Mouse (Mus musculus): ENCODE results near the gene Caprin2. TPM values are rescaled to one million over a fixed set of nuclear protein-coding genes. Genes with fewer than 3 reads are reported as not detected.
"Not testable (repeated sequence)": the region's sequence is repeated elsewhere in the genome, so short reads cannot be mapped to it uniquely, and the experiment has no call there.

The Caprin2 gene
- 1 to 10 TPM; 6.3 to 7.5 TPM for total RNA-seq (2021)

DNA sequence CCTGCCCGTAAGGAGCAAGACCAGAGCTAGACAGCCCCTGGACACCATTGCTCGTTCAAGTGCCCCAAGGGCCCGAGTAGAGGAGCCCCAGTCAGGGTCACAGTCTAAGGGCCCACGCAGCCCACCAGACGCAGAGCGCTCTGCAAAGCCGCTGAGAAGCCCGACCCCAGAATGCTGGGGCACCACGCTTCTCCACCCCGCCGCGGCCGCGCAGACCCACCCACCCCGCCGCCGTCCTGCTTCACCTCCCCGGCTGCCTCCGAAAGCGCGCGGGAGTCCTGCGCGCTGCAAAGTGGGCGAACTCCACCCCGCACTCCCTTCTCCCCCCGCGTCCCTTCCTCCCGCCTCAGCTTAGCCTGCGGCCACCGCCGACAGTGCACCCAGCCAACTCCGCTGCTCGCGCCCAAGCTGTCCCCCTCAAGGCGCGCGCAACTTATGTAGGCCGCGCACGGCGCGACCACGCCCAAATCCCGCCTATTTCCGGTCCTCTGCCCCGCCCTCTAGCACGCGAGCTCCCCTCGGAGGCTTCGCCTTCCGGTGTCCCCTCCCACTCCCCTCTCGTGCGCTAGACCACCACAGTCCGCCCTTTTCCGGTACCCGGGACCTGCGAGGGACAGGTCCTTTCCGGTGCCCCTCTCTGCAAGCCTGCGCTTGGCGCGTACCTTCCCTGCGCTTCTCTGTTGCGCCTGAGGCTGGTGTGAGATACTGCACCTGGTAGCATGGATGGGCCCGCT lies at the start of gene Caprin2:
TSS of gene Caprin2 (minus strand) at position 465 of the 734 bp plus-strand sequence.
- intact Hi-C loops (cut with DNase I) = loop anchor here (1.0 to 5.0 kb wide), 2 partner anchors 65 to 684 kb away; partner anchors contain the start of genes Ergic2 and Ipo8
- peak; percentile 90 to 92 for DNase-seq (ENCODE audit: low spot score in 2 of 2)

DNA sequence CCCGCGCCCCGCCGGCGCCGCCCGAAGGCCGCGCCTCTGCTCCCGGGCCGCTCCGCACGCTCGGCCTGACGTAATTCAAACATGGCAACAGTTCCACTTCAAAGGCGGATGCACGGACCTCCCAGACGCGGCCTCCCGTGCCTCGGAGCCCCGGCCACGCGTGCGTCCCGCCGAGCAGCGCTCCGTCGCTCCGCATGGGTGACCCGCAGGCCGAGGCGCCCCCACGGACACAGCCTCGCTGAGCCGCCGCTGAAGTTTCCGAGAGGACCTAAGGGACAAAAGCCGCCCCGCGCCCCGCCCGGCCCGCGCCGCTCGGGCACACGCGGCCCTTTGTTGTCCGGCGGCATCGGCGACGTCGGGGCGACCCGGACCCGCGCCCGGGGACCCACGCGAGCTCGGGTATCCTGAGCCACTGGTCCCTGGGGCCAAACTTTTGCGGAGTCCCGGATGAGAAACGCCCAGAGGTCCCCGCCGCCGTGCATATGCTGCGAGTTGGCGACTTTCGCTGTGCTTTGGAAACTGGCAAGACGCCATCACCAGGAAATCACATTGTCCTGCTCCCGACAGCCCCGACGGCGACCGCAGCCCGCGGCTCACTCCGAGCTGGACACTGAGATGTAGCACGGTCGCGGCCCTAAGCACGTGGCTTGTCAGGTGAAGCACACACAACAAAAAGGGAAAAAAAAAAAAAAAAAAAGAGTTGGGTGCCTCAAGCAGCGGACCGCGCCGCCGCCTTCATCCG lies 48.9 kb upstream of the Caprin2 start:
- intact Hi-C loops (cut with DNase I) = loop anchor here (5.0 kb wide), 2 partner anchors 157 to 177 kb away; partner anchors contain the start of gene Dennd5b

DNA sequence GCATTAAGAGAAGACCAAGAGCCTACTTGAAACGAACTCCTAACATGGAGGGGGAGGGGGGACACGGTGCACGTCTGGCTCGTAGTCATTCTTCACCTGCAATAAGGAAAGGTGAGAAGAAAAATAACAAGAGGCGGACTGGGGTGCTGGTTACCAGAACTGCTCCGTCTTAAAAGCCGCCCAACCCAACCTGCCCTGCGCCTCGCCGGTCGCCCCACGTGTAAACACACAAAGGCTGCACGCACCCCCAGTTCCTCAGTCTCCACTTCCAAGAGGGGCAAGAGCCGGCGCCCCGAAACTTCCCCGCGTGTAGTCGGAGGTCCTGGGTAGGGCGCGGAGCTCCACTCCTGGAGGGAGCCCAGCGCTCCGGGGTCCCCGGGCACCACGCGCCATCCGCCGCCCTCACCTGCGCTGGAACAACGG lies 48.3 kb upstream of the Caprin2 start:
- no peak for DNase-seq (ENCODE audit: low spot score in 2 of 2)
- intact Hi-C loops (cut with DNase I) = loop anchor here (5.0 kb wide), 1 partner anchor 178 kb away; no protein-coding TSS in a partner anchor

More for the DNA sequence above, 48.9 kb upstream of the Caprin2 start:
- peak; percentile 5 to 10 for DNase-seq (ENCODE audit: low spot score in 2 of 2)

DNA sequence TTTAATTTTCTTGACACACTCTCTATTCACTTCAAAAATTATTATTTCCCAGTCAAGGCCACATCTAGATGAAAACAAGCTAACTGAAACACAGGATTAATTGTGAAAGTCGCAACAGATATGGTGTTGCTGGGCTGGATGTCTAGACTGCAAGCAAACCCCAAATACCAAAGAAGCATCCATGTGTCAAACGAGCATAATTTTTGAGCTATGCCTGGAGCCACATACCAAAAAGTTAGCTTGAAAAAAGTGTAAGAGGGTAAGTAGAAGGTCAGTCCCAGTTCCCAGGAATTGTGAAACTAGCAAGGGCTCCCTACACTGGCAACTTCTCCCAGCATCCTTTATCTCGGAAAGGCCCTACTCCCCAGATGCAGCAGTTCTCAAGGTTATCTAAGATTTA lies 47.7 kb upstream of the Caprin2 start:
- no peak for DNase-seq (ENCODE audit: low spot score in 2 of 2)
- intact Hi-C loops (cut with DNase I) = loop anchor here (5.0 kb wide), 1 partner anchor 179 kb away; no protein-coding TSS in a partner anchor

DNA sequence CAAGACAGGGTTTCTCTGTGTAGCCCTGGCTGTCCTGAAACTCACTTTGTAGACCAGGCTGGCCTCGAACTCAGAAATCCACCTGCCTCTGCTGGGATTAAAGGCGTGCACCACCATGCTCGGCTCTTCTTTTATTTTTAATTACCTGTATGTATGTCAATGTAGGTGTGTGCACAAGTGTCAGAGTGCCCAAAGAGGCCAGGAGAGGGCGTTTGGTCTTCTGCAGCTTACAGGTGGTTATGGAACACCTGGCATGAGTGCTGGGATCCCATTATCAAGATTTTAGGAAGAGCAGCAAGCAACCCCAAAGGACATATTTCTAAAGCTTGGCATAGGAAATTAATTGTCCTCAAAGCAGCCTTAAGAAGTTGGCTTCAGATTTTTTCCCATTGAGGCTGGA lies 46.4 kb upstream of the Caprin2 start:
- no peak for DNase-seq (ENCODE audit: low spot score in 2 of 2)
- intact Hi-C loops (cut with DNase I) = loop anchor here (5.0 kb wide), 1 partner anchor 180 kb away; no protein-coding TSS in a partner anchor

DNA sequence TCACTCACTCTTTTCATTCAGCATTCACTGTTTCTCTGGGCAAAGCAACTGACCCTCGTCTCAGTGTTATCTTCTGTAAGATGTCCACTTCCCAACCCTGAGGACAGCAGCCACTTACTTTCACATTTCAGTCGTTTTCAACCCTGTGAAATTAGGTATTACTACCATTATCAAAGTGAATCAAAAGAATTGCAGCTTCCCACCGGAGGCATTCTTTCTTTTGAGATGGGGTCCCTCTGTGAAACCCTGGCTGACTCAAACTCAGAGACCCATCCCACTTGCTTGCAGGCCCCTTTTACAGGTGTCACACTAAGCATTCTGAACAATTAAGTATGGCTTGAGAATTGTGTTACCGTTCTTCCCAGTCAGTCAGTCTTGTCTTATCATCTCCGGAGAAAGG lies 45.8 kb upstream of the Caprin2 start:
- intact Hi-C loops (cut with DNase I) = loop anchor here (5.0 kb wide), 1 partner anchor 180 kb away; no protein-coding TSS in a partner anchor
- no peak for DNase-seq (ENCODE audit: low spot score in 2 of 2)

DNA sequence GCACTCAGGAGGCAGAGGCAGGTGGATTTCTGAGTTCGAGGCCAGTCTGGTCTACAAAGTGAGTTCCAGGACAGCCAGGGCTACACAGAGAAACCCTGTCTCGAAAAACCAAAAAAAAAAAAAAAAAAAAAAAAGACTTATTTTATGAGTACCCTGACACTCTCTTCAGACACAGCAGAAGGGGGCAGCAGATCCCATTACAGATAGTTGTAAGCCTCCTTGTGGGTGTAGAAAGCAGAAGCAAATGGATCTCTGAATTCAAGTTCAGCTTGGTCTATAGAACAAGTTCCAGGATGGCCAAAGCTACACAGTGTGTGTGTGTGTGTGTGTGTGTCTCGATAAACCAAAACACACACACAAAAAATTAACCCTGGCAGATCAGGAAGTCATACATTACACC lies 44.3 kb upstream of the Caprin2 start:
- peak in 1 of 2 experiments; percentile 5 for DNase-seq (ENCODE audit: low spot score in 2 of 2)
- intact Hi-C loops (cut with DNase I) = loop anchor here (5.0 kb wide), 1 partner anchor 182 kb away; no protein-coding TSS in a partner anchor

DNA sequence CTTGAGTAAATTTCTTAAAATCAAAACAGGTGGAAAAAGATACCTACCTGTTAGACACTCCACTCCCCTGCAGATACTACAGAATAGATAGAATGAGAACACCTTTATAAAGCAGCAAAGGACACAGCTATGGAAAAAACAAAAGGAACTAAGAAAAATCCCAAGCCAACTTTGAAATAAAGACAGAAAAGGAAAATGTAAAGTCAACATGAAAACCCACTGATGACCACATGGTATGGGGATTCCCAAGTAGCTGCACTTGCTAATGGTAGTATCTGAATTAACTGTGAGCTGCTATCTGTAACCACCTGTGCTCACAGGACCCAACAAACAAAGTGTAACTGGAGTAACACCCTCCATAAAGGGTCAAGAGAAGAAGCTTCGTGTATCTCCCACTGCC lies 41.7 kb upstream of the Caprin2 start:
- intact Hi-C loops (cut with DNase I) = no loop called here
- no peak for DNase-seq (ENCODE audit: low spot score in 2 of 2)

DNA sequence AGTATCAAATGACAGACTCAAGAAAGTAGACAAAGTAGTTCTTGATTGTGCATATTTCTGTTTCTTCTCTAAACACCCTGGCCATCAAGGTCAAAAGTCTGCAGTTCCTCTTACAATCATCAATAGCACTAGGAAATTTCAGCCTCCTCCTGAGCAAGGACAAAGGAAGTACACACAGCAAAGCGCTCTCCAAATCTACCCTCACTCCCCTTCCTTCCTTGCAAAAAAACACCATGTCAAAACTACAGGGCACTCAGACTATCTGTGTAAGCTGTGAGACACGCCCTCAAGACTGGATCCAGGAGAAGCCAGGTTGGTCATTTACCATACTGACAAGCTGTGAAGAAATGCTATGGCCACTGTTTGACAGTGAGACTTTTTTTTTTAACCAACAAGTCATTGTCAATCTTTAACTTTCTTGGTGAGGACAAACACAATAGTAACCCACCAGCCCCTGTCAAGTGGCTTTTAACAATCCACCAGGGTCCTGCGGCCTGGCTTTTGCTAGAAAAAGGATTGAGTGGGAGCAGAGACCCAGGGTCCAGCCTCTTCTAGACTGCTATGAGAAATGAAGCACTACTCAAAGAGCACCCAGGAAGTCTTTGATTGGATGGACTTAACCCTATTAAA lies 39.0 kb upstream of the Caprin2 start:
- intact Hi-C loops (cut with DNase I) = no loop called here
- DNase-seq (ENCODE audit: low spot score in 2 of 2) = no peak

DNA sequence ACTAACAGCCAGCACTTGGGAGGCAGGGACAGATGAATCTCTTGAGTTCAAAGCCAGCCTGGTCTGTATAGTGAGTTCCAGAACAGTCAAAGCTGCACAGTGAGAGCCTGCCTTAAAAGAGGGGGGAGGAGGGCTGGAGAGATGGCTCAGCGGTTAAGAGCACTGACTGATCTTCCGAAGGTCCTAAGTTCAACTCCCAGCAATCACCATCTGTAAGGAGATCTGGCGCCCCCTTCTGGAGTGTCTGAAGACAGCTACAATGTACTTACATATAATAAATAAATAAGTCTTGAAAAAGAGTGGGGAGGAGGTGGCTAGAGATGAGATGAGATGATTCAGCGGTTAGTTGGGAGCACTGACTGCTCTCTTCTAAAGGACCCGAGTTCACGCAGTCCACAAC lies 35.2 kb upstream of the Caprin2 start:
- no peak for DNase-seq (ENCODE audit: low spot score in 2 of 2)
- intact Hi-C loops (cut with DNase I) = no loop called here

DNA sequence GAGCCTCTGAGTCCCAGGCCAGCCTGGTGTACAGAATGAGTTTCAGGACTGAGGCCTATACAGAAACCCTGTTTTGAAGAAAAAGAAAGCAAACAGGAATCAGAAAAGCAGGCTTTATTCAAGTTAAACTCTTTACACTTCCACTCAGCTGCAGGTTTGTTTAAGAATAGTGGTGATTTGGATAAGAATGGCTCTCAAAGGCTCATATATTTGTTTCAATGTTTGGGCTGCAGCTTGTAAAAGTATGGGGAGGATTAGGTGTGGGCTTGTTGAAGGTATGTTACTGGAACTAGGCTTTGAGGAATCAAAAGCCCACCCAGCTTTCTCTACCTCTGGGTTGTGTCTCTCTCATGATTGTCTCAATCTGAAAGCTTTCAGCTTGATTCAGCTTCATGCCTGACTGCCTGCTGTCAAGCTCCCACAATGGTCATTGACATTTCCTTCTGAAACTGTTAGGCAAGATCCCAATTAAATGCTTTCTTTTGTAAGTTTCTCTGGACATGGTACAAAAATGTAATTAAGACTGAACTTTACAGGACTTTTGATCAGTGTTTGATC lies 22.9 kb upstream of the Caprin2 start:
- intact Hi-C loops (cut with DNase I) = no loop called here
- DNase-seq (ENCODE audit: low spot score in 2 of 2) = no peak

DNA sequence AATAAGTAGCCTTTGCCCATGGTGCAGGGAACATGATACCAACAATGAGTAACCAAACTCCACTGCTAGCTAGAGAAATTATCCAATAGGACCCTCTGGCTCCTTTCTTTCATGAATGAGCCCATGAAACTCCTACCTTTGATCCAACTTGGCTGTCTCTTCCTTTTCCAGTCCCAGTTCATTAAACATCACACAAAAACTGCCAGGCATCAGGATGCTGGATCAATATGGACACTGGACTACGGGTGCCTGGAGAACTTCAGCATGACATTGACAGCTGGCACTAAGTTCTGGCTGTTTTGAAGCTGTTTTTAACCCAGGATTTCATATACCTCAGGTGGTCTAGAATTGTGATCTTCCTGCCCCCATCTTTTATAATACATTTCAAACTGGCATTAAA lies 21.6 kb upstream of the Caprin2 start:
- DNase-seq (ENCODE audit: low spot score in 2 of 2) = no peak
- intact Hi-C loops (cut with DNase I) = no loop called here

DNA sequence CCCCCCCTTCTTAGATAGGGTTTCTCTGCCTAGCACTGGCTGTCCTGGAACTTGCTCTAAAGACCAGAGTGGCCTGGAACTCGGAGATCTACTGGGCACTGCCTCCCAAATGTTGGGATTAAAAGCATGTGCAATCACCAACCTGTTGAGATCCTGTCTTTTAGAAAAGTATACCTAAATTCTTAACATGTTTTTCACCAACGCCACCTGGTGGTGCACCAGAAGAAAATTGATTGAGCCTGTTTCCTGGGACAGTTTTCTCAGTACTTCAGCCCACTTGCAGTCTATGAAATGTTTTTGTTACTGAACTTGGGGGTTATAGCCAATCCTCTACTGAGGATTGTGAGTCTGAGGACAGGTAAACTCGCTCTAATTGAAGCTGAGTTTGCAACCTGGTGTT lies 20.8 kb upstream of the Caprin2 start:
- no peak for DNase-seq (ENCODE audit: low spot score in 2 of 2)
- intact Hi-C loops (cut with DNase I) = no loop called here

DNA sequence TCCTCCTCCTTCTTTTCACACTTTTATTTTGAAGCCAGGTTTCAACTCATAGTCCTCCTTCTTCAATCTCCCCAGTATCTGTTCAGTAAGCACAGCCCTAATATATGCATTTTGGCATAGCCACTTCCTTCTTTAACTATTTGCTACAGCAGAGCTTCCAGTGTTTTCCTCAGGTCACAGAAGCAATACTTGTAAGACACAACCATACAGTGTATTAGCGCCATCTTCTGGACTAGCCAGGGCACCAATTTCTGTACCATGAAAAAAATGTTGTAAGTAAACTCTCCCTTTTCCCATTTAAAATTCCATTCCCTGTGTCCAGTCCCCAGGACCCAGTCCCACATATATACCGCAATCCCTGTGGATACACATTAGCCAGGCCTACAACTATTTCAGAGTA lies 17.9 kb upstream of the Caprin2 start:
- intact Hi-C loops (cut with DNase I) = no loop called here

DNA sequence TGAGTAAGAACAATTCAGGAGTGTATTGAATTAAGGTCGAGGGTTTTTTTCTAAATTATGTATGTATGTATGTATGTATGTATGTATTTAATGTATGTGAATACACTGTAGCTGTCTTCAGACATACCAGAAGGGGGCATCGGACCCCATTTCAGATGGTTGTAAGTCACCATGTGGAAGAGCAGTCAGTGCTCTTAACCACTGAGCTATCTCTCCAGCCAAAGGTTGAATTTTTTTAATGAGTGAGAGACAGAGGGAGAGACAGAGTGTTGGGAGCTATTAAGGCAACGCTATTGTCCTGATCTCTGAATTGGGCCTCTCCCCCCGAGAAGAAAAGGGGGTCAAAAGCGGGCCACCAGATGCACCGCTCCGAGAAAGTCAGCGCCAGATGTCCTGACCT lies 15.9 kb upstream of the Caprin2 start:
- intact Hi-C loops (cut with DNase I) = not testable (repeated sequence)

More for the DNA sequence above, 17.9 kb upstream of the Caprin2 start:
- peak; percentile 46 to 66 for DNase-seq (ENCODE audit: low spot score in 2 of 2)

DNA sequence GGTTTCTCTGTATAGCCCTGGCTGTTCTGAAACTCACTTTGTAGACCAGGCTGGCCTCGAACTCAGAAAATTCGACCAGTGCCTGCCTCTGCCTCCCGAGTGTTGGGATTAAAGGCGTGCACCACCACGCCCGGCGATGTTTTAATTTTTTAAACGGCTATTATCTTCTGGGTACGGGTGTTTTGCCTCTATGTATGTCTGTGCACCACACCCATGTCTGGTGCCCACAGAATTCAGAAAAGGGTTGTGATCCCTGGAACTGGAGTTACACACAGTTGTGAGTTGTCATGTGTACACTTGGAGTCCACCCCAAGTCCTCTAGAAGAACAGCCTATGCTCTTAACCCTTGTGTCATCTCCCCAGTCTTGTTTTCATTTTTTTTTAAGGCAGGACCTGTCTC lies 10.9 kb upstream of the Caprin2 start:
- DNase-seq (ENCODE audit: low spot score in 2 of 2) = no peak
- intact Hi-C loops (cut with DNase I) = no loop called here

More for the DNA sequence above, 15.9 kb upstream of the Caprin2 start:
- not testable (repeated sequence) for DNase-seq (ENCODE audit: low spot score in 2 of 2)

DNA sequence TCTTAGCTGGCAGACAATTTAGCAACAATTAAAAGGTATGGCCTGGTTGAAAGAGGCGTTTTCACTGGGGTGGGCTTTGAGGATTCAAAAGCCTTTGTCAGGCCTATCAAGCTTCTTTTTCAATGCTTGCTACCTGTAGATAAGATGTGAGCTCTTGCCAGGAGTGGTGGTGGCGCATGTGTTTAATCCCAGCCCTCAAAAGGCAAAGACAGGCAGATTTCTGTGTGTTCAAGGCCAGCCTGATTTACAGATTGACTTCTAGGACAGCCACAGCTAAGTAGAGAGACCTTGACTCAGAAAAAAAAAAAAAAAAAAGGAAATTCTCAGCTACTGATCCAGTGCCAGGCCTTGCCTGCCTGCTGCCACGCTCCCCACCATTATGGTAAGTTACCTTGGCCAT lies 6.7 kb upstream of the Caprin2 start:
- DNase-seq (ENCODE audit: low spot score in 2 of 2) = no peak
- intact Hi-C loops (cut with DNase I) = no loop called here

DNA sequence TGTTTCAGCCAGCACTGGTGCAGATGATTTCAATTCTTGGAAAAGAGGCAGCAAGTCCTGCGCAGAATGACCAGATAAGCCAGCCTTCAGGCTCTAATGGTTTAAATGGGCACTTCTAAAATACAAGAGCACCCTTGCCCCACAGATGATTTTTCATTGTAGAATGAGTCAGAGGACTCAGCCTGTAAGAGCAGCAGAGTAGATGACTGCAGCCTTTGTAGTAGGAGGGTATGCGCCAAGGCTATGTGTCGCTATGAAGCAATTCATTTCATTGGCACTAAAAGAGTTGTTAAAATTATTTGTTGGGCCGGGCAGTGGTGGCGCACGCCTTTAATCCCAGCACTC lies 442 bp upstream of the Caprin2 start:
- intact Hi-C loops (cut with DNase I) = loop anchor here (1.0 to 5.0 kb wide), 2 partner anchors 65 to 684 kb away; partner anchors contain the start of genes Ergic2 and Ipo8
- no peak for DNase-seq (ENCODE audit: low spot score in 2 of 2)

DNA sequence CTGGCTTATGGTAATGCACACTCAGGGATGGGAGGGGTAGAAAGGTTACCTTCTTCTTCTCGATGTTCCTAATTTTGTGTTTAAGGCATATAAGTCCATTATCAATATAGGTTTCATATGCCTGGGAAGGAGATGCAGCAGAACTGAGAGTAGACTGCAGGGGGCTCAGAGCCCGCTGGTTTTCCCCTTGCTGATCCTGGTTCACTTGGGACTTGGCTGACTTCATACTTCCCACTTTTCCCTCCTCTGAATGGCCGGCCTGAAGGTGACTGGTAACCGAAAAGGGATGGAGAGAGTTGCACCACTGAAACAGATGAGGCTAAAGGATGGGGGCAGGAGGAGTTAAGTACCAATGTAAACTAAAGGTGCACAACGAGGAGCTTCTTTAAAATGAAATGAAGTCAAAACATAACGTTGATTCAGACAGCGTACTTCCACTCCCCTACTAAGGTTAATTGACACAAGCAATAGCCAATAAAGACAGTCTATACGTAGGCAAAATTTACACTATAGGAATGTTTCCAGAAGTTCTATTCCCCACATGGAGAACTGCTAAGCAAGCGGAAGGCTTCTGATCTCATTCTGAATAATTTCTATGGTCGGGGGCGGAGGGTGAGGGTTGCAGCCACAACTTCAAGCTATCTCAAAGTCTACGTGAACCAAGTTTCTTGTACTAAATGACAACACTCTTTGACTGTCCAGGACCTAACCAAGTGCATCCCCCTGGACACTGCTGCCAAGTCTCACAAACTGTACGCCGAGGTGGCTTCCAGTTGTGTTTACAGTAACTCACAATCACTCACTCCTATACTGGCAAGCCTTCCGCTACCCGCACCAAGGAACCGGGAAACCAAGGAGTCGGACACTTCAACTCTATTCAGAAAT lies 907 bp downstream of the Caprin2 start:
- peak in 1 of 2 experiments; percentile 18 for DNase-seq (ENCODE audit: low spot score in 2 of 2)
- intact Hi-C loops (cut with DNase I) = loop anchor here (5.0 kb wide), 1 partner anchor 683 kb away; the partner anchor contains the start of gene Ergic2
